Mouse (Mus musculus) neural tube, embryonic 14.5 days (tissue): ENCODE measurements around the gene Wwp2. TPM values are rescaled to one million over a fixed set of nuclear protein-coding genes. Genes with fewer than 3 reads are reported as not detected.

Source experiments
- ATAC-seq: fragments of 200-750 bp; cut with Nextera tagmentation; 2 replicates; pipeline ENCODE4 v1.8.0; 2017; ENCODE audit warnings: low read depth, mild to moderate bottlenecking, moderate TSS enrichment, moderate library complexity
- H3K27ac ChIP-seq: fragments of 300-500 bp; sonication (generic); 2 replicates; pipeline ENCODE4 v1.5.1; 2014; ENCODE audit warnings: low read depth, mild to moderate bottlenecking, control low read depth, low read length, moderate library complexity, mixed read lengths
- H3K27me3 ChIP-seq: fragments of 300-500 bp; sonication (generic); 2 replicates; pipeline ENCODE4 v1.6.1; 2014; ENCODE audit warnings: low read length; ENCODE audit not compliant: control insufficient read depth, insufficient read depth
- H3K36me3 ChIP-seq: fragments of 300-500 bp; sonication (generic); 2 replicates; pipeline ENCODE4 v1.6.1; 2014; ENCODE audit warnings: low read length, mixed read lengths; ENCODE audit not compliant: control insufficient read depth, insufficient read depth
- H3K4me1 ChIP-seq: fragments of 300-500 bp; sonication (generic); 2 replicates; pipeline ENCODE4 v1.6.1; 2014; ENCODE audit warnings: low read length; ENCODE audit not compliant: control insufficient read depth, insufficient read depth
- H3K4me2 ChIP-seq: fragments of 300-500 bp; sonication (generic); 2 replicates; pipeline ENCODE4 v1.6.1; 2014; ENCODE audit warnings: mild to moderate bottlenecking, low read depth, low read length, control low read depth
- H3K4me3 ChIP-seq: fragments of 300-500 bp; sonication (generic); 2 replicates; pipeline ENCODE4 v1.5.1; 2014; ENCODE audit warnings: low read depth, low read length, control low read depth, mixed read lengths
- H3K9ac ChIP-seq: fragments of 300-500 bp; sonication (generic); replicated peaks from 2 replicates; pipeline ENCODE4 v1.6.1; 2014; ENCODE audit warnings: low read depth, mild to moderate bottlenecking, control low read depth, low read length, mixed read lengths
- H3K9me3 ChIP-seq: fragments of 300-500 bp; sonication (generic); 2 replicates; pipeline ENCODE4 v1.6.1; 2016; ENCODE audit warnings: low read length; ENCODE audit not compliant: control insufficient read depth
- WGBS: fragments of 180-500 bp; shearing (Covaris S2); extraction: QIAGEN DNeasy Blood & Tissue Kit; methylation state at CpG from one replicate; pipeline ENCODE4 v1.1.7; 2014; 5-methylcytosine and 5-hydroxymethylcytosine counted together
- polyA plus RNA-seq: library from polyadenylated mRNA; unstranded; fragments of >200 nt; fragmentation: Nextera tagmentation; extraction: Ambion mirVana; gene quantifications from 2 replicates; pipeline ENCODE4 v1.2.1, GENCODE M21; 2014

The Wwp2 gene
- polyA plus RNA-seq, 1 experiment from 2014 or later = 38.3 TPM

DNA sequence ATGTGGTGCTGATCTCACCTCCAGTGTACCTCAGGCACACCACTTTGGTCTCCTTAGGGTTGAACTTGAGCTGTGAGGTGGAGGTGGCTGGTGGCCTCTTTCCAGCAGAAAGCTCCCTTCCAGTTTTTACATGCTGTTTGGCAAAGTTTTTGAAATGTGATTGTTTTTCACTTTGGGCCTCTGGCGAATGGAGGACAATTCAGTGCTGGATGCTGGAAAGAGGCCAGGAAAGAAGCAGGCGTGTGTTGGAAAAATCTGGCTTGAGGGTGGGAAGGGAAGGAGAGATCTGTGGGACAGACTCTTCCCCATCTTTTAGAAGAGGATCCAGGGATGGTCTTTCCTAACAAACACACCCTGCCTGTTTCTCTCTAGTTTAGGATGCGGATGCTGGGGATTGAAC, 8.5 kb downstream of the Wwp2 start:
- Histone ChIP-seq H3K4me1 (no peaks in the 10 kb centered on the region), H3K27ac (no peak overlapping the region), H3K9ac (no peak overlapping the region), H3K4me3 (no peak overlapping the region), H3K9me3 (no peaks in the 10 kb centered on the region), H3K4me2 (no peak overlapping the region), H3K27me3 (no peaks in the 10 kb centered on the region), H3K36me3 (no peaks in the 10 kb centered on the region)
- 72% methylated on average over 3 of the region's 3 CpGs for WGBS
- ATAC-seq = no peak

DNA sequence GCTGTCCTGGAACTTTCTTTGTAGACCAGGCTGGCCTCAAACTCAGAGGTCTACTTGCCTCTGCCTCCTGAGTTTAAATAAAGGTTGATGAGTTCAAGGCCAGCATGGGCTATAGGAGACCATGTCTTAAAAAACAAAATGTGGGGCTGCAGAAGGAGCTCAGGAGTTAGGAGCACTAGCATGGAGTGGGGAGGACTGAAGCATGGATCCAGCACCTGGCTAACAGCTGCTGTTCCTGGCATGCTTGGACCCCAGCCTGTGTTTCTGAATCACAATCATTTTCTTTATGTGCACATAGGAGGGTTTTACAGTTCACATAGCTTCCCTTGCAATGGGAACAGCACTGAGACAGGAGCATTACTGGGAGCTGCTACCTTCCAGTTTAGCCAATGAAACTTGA, 11.5 kb downstream of the Wwp2 start:
- H3K4me1 ChIP-seq = no peaks in the 10 kb centered on the region
- H3K27ac ChIP-seq = no peak overlapping the region
- no peak overlapping the region for H3K4me3 ChIP-seq
- H3K36me3 ChIP-seq = no peaks in the 10 kb centered on the region
- ATAC-seq = no peak
- no peaks in the 10 kb centered on the region for H3K27me3 ChIP-seq
- H3K9ac ChIP-seq = no peak overlapping the region
- H3K4me2 ChIP-seq = no peak overlapping the region
- no peaks in the 10 kb centered on the region for H3K9me3 ChIP-seq

DNA sequence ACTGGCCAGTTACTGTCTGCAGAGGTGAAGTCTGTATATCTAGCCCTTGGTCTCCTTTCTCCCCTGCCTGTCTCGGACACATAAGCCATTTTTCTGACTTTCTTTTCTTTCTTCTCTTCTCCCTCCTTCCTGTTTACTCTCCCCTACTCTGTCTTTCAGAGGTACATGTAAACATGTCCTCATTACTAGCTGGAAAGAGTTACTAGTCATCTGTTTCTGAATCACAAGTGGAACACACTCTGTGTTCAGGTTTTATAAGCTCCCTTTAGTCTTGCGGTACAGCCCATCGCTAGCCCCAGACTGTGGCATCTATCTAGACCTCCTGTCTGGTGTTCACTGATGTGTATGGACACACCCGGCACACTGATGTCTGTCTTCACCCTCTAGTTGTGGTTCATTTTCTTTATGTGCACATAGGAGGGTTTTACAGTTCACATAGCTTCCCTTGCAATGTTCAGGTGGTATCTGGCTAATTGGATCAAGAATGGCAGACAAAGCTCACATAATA, 12.3 kb downstream of the Wwp2 start:
- Histone ChIP-seq H3K9me3 (no peaks in the 10 kb centered on the region), H3K4me3 (no peak overlapping the region), H3K36me3 (peaks cover 5% of the 10 kb centered on the region; the same call in 1 of the 2 replicates), H3K4me1 (no peaks in the 10 kb centered on the region), H3K9ac (no peak overlapping the region), H3K27ac (no peak overlapping the region), H3K27me3 (no peaks in the 10 kb centered on the region), H3K4me2 (no peak overlapping the region)
- WGBS = 71% methylated on average over 4 of the region's 4 CpGs
- no peak for ATAC-seq

- Histone ChIP-seq H3K9ac (no peak overlapping the region), H3K9me3 (no peaks in the 10 kb centered on the region), H3K4me2 (no peak overlapping the region), H3K27me3 (no peaks in the 10 kb centered on the region), H3K27ac (no peak overlapping the region), H3K4me1 (no peaks in the 10 kb centered on the region), H3K36me3 (peaks cover 6% of the 10 kb centered on the region; the same call in 1 of the 2 replicates), H3K4me3 (no peak overlapping the region)
- ATAC-seq = no peak
- 32% methylated on average over 8 of the region's 8 CpGs for WGBS
These were observed 13.0 kb downstream of the Wwp2 start for GRCm38 (mm10) chr8:107449130-107449529.

DNA sequence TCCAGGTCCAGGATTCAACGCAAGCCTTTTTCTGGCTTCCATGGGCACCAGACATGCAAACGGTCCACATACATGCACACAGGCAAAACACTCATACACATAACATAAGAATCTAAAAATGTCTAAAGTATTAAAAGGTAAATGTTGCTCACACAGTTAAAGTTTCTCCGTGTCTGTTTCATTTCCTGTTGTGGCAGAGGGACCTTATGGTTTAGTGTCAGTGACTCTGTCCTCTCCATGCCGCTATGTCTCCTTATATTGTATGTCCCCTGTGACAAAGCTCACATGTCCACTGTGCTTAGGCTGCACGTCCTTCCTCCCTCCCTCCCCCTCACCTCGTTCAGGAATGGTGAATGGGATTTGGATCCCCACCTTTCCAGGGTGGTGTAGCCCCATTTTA, 13.5 kb downstream of the Wwp2 start:
- no peak overlapping the region for H3K4me3 ChIP-seq
- no peak overlapping the region for H3K27ac ChIP-seq
- peaks cover 6% of the 10 kb centered on the region; the same call in 1 of the 2 replicates for H3K36me3 ChIP-seq
- no peak for ATAC-seq
- H3K9ac ChIP-seq = no peak overlapping the region
- no peak overlapping the region for H3K4me2 ChIP-seq
- no peaks in the 10 kb centered on the region for H3K9me3 ChIP-seq
- no peaks in the 10 kb centered on the region for H3K4me1 ChIP-seq
- 83% methylated on average over 6 of the region's 6 CpGs for WGBS
- no peaks in the 10 kb centered on the region for H3K27me3 ChIP-seq

DNA sequence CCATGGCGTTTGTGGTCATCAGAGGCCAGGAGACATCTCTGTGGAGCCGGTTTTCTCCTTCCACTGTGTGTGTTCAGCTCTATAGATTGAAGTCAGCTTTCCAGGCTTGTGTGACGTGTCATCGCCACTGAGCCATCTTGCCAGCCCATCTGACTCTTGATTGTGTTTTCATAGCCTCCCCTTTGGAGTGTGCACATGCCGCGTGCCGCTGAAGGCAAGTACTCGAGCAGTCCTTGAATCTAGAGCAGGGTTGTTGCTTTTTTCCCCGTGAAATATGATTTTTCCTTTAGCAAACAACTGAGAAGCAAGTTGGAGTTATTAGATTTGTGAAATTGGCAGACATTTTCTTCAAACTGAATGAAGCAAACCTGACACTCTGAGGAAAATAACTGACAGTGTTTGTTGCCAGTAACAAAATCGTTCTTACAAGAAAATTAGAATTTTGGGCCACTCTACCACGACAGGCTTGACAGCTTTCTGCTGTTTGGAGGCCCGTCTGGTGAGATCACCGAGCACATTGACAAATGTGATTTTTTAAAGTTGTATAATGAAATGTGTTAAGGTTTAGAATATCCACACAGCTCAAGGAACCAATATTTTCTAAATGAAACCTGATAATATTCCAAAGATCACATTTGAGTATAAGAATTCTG, 15.4 kb downstream of the Wwp2 start:
- H3K9me3 ChIP-seq = no peaks in the 10 kb centered on the region
- WGBS = 90% methylated on average over 13 of the region's 13 CpGs
- ATAC-seq = no peak

GRCm38 (mm10) chr8:107453386-107453785, 17.2 kb downstream of the Wwp2 start:
- no peaks in the 10 kb centered on the region for H3K9me3 ChIP-seq
- no peaks in the 10 kb centered on the region for H3K27me3 ChIP-seq
- no peak for ATAC-seq
- H3K9ac ChIP-seq = no peak overlapping the region
- no peak overlapping the region for H3K4me3 ChIP-seq
- 96% methylated on average over 11 of the region's 11 CpGs for WGBS
- no peak overlapping the region for H3K27ac ChIP-seq
- no peaks in the 10 kb centered on the region for H3K4me1 ChIP-seq
- H3K36me3 ChIP-seq = peaks cover 16% of the 10 kb centered on the region; the same call in 1 of the 2 replicates
- H3K4me2 ChIP-seq = no peak overlapping the region

More for the DNA sequence above, 15.4 kb downstream of the Wwp2 start:
- H3K27me3 ChIP-seq = no peaks in the 10 kb centered on the region
- no peak overlapping the region for H3K4me2 ChIP-seq
- H3K4me1 ChIP-seq = no peaks in the 10 kb centered on the region
- no peak overlapping the region for H3K4me3 ChIP-seq
- H3K27ac ChIP-seq = no peak overlapping the region
- H3K36me3 ChIP-seq = peaks cover 6% of the 10 kb centered on the region; the same call in 1 of the 2 replicates
- H3K9ac ChIP-seq = no peak overlapping the region

- no peak for ATAC-seq
- Histone ChIP-seq H3K9me3 (no peaks in the 10 kb centered on the region), H3K4me3 (no peak overlapping the region), H3K9ac (no peak overlapping the region), H3K4me2 (no peak overlapping the region), H3K27ac (no peak overlapping the region), H3K4me1 (no peaks in the 10 kb centered on the region), H3K36me3 (peaks cover 19% of the 10 kb centered on the region), H3K27me3 (no peaks in the 10 kb centered on the region)
- WGBS = 15% methylated on average over 3 of the region's 3 CpGs
These were observed 19.1 kb downstream of the Wwp2 start for GRCm38 (mm10) chr8:107455268-107455667.

DNA sequence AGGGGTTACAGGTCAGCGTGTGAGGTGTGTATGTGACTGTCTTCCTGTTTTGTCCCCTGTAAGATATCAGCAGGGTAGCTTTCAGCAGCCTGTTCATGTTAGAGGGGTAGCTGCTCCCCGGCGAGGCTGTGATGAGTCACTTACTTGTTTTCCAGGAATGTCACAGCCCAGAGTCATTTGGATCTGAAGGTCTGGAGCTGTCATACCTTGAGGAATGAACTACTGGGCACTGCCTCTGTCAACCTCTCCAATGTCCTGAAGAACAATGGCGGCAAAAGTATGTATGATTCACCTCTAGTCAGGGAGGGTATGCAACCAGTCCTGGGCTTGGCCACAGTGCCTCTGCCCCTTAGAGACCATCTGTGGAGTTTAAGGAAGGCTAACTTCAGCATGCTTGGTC, 21.6 kb downstream of the Wwp2 start:
- no peak overlapping the region for H3K27ac ChIP-seq
- peaks cover 25% of the 10 kb centered on the region for H3K36me3 ChIP-seq
- ATAC-seq = no peak
- 83% methylated on average over 4 of the region's 4 CpGs for WGBS
- H3K9me3 ChIP-seq = no peaks in the 10 kb centered on the region
- H3K4me1 ChIP-seq = no peaks in the 10 kb centered on the region
- no peak overlapping the region for H3K4me2 ChIP-seq
- H3K27me3 ChIP-seq = no peaks in the 10 kb centered on the region
- H3K9ac ChIP-seq = no peak overlapping the region
- H3K4me3 ChIP-seq = no peak overlapping the region
